ENCODE assay signal across 18 mouse cellular contexts in the genomic region with DNA sequence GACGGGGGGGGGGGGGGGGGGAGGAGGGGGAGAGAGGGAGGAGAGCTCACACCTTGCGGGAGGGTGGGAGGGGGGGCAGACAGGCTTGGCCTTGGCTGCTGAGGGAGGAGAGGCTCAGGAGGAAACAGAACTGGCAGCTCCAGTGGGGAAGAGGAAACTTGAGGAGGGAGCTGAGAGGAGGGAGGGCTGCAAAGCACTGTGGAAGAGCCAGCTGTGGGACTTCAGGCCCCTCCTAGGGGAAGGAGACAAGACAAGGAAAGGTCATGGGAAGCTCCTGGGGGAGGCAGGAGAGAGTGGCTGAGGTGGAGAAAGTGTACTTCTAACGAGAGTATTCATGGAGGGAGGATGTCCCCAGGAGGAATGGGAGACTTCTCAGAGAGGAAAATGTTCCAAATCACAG. TPM values are rescaled to one million over a fixed set of nuclear protein-coding genes. Genes with fewer than 3 reads are reported as not detected.
DNase-seq lines count a peak whose midpoint lies in the region; ATAC-seq and TF ChIP-seq lines count a peak whose summit lies in the region.
"Had no signal": no experiment of that assay in that cellular context is flagged by ENCODE, and none has a peak within 500 bp of the region (broad histone marks: within the 10 kb centered on the region; RNA-seq: fewer than 3 reads in every experiment).

No protein-coding gene starts in this region.

- TF ChIP-seq CTCF in midbrain, postnatal 0 days (IDR thresholded peaks at IDR 0.05), result no peak

- no peak overlapping the region for H3K4me3 ChIP-seq in kidney, embryonic 14.5 days (ENCODE audit: low read length)
- no peak overlapping the region for H3K4me3 ChIP-seq in midbrain, embryonic 13.5 days (replicated peaks)
- no peak overlapping the region for H3K4me3 ChIP-seq in midbrain, postnatal 0 days (ENCODE audit: low read depth, low read length)
- no peak overlapping the region for H3K4me3 ChIP-seq in intestine, embryonic 15.5 days (replicated peaks)
- H3K4me3 ChIP-seq: liver, embryonic 15.5 days had no signal

- no peaks in the 10 kb centered on the region for H3K27me3 ChIP-seq in kidney, embryonic 14.5 days (ENCODE audit: control insufficient read depth, insufficient read depth, low read length)
- no peaks in the 10 kb centered on the region for H3K27me3 ChIP-seq in midbrain, embryonic 13.5 days
- H3K27me3 ChIP-seq in midbrain, postnatal 0 days (ENCODE audit: insufficient read depth, low read length), result no peaks in the 10 kb centered on the region
- no peaks in the 10 kb centered on the region for H3K27me3 ChIP-seq in intestine, embryonic 15.5 days (replicated peaks)
- H3K27me3 ChIP-seq: liver, embryonic 15.5 days had no signal

- H3K4me1 ChIP-seq in kidney, embryonic 14.5 days (ENCODE audit: control insufficient read depth, insufficient read depth, low read length), result 0 out of 2 replicates have a peak, but pooled peaks cover 26% of the 10 kb centered on the region
- peaks cover 6% of the 10 kb centered on the region; the same call in 1 of the 2 replicates for H3K4me1 ChIP-seq in midbrain, embryonic 13.5 days (replicated peaks)
- no peaks in the 10 kb centered on the region for H3K4me1 ChIP-seq in midbrain, postnatal 0 days (ENCODE audit: insufficient read depth, low read length)
- H3K4me1 ChIP-seq in intestine, embryonic 15.5 days (replicated peaks), result peaks cover 7% of the 10 kb centered on the region; the same call in 1 of the 2 replicates
- H3K4me1 ChIP-seq: liver, embryonic 15.5 days had no signal

- ATAC-seq in kidney, embryonic 14.5 days (ENCODE audit: low FRiP score, low TSS enrichment), result peak; percentile 90
- no peak for ATAC-seq in midbrain, embryonic 13.5 days
- ATAC-seq in midbrain, postnatal 0 days (ENCODE audit: low FRiP score), result no peak
- peak; percentile 43; the same call in 1 of the 2 replicates for ATAC-seq in intestine, embryonic 15.5 days
- no peak for ATAC-seq in granulocyte monocyte progenitor cell, adult 5-6 weeks (replicated peaks; ENCODE audit: poor library complexity, severe bottlenecking)

- peak overlapping the region; percentile 21 for H3K4me2 ChIP-seq in kidney, embryonic 14.5 days (replicated peaks; ENCODE audit: low read depth, low read length)
- no peak overlapping the region; the same call in 1 of the 2 replicates for H3K4me2 ChIP-seq in midbrain, embryonic 13.5 days (replicated peaks)
- no peak overlapping the region for H3K4me2 ChIP-seq in midbrain, postnatal 0 days (ENCODE audit: low read depth, low read length, poor library complexity, severe bottlenecking)
- H3K4me2 ChIP-seq in intestine, embryonic 15.5 days (replicated peaks), result peak overlapping the region; percentile 30; the same call in 1 of the 2 replicates
- H3K4me2 ChIP-seq: liver, embryonic 15.5 days had no signal

- H3K9ac ChIP-seq in kidney, embryonic 14.5 days (ENCODE audit: low read depth, low read length), result no peak overlapping the region
- H3K9ac ChIP-seq in midbrain, embryonic 13.5 days (replicated peaks), result peak overlapping the region; percentile 37; the same call in 1 of the 2 replicates
- H3K9ac ChIP-seq in midbrain, postnatal 0 days (replicated peaks; ENCODE audit: low read length, poor library complexity, severe bottlenecking), result no peak overlapping the region
- no peak overlapping the region for H3K9ac ChIP-seq in intestine, embryonic 15.5 days
- H3K9ac ChIP-seq: liver, embryonic 15.5 days had no signal

- no peak overlapping the region for H3K27ac ChIP-seq in kidney, embryonic 14.5 days (ENCODE audit: low read depth, low read length)
- no peak overlapping the region for H3K27ac ChIP-seq in midbrain, embryonic 13.5 days
- no peak overlapping the region for H3K27ac ChIP-seq in midbrain, postnatal 0 days (ENCODE audit: low read depth, low read length)
- no peak overlapping the region for H3K27ac ChIP-seq in intestine, embryonic 15.5 days
- H3K27ac ChIP-seq: liver, embryonic 15.5 days had no signal

- no peaks in the 10 kb centered on the region for H3K9me3 ChIP-seq in kidney, embryonic 14.5 days (ENCODE audit: control insufficient read depth, low read length)
- no peaks in the 10 kb centered on the region for H3K9me3 ChIP-seq in midbrain, embryonic 13.5 days
- H3K9me3 ChIP-seq in midbrain, postnatal 0 days (ENCODE audit: low read length), result no peaks in the 10 kb centered on the region
- no peaks in the 10 kb centered on the region for H3K9me3 ChIP-seq in intestine, embryonic 15.5 days
- H3K9me3 ChIP-seq: liver, embryonic 15.5 days had no signal

- no peak for DNase-seq in kidney, postnatal 25 days
- no peak for DNase-seq in midbrain, postnatal 0 days (ENCODE audit: low spot score)
- DNase-seq in embryo, embryonic 11 days, result peak; percentile 44
- DNase-seq in spleen, adult 18-20 months, result no peak
- DNase-seq: adrenal gland, adult 8-10 months; cerebellum, postnatal 25 days; gastrocnemius, postnatal 10 days; thymus, adult 18-20 months had no signal

- WGBS in kidney, embryonic 14.5 days, result 0% methylated on average over 2 of the region's 3 CpGs
- WGBS in midbrain, embryonic 13.5 days, result 3% methylated on average over 2 of the region's 3 CpGs
- 5% methylated on average over 2 of the region's 3 CpGs for WGBS in midbrain, postnatal 0 days
- WGBS in intestine, embryonic 15.5 days, result 0% methylated on average over 2 of the region's 3 CpGs

- H3K36me3 ChIP-seq in kidney, embryonic 14.5 days (ENCODE audit: control insufficient read depth, insufficient read depth, low read length), result no peaks in the 10 kb centered on the region
- H3K36me3 ChIP-seq in midbrain, embryonic 13.5 days, result no peaks in the 10 kb centered on the region
- no peaks in the 10 kb centered on the region for H3K36me3 ChIP-seq in midbrain, postnatal 0 days (ENCODE audit: insufficient read depth, low read length)
- H3K36me3 ChIP-seq in intestine, embryonic 15.5 days, result no peaks in the 10 kb centered on the region
- H3K36me3 ChIP-seq: liver, embryonic 15.5 days had no signal

RNA-seq across cellular contexts. Expression of a gene that starts 6.7 kb away (rescaled TPM):
- polyA plus RNA-seq in kidney, embryonic 14.5 days (2014; fragmentation: Nextera tagmentation; extraction: Ambion mirVana), result not detected in 2 replicates
- polyA plus RNA-seq in midbrain, embryonic 13.5 days (2015; fragmentation: Nextera tagmentation; extraction: Ambion mirVana), result 0.48 TPM in 1 of 2 replicates, not detected in the other
- total RNA-seq in midbrain, postnatal 0 days (2014; rRNA removed), result not detected in 2 replicates
- polyA plus RNA-seq in midbrain, postnatal 0 days (2015; fragmentation: Nextera tagmentation; extraction: Ambion mirVana), result 0.14 TPM in 1 of 2 replicates, not detected in the other
- polyA plus RNA-seq in intestine, embryonic 15.5 days (2015; fragmentation: Nextera tagmentation; extraction: Ambion mirVana), result not detected in 2 replicates
- not detected in 2 replicates for total RNA-seq in granulocyte monocyte progenitor cell, adult 5-6 weeks (2014; fragmentation: Nextera tagmentation)
- not detected in 2 replicates for total RNA-seq in granulocyte monocyte progenitor cell, adult 5-6 weeks (2017)
- total RNA-seq: adrenal gland, adult 8-10 months; gastrocnemius, postnatal 10 days; layer of hippocampus, adult 8-10 months; left cerebral cortex, postnatal 14 days; megakaryocyte-erythroid progenitor cell, adult 5-6 weeks had no signal
- polyA plus RNA-seq: heart, embryonic 16.5 days; liver, embryonic 15.5 days; spleen, adult 2 months had no signal

RNA-seq across cellular contexts. Expression of a gene that starts 17.9 kb away (rescaled TPM):
- 5.2 and 5.9 TPM in 2 replicates for polyA plus RNA-seq in kidney, embryonic 14.5 days (2014; fragmentation: Nextera tagmentation; extraction: Ambion mirVana)
- 19.2 and 22.1 TPM in 2 replicates for polyA plus RNA-seq in midbrain, embryonic 13.5 days (2015; fragmentation: Nextera tagmentation; extraction: Ambion mirVana)
- total RNA-seq in midbrain, postnatal 0 days (2014; rRNA removed), result 43.4 and 45.5 TPM in 2 replicates
- 41.5 and 42.1 TPM in 2 replicates for polyA plus RNA-seq in midbrain, postnatal 0 days (2015; fragmentation: Nextera tagmentation; extraction: Ambion mirVana)
- 4.5 and 4.6 TPM in 2 replicates for polyA plus RNA-seq in intestine, embryonic 15.5 days (2015; fragmentation: Nextera tagmentation; extraction: Ambion mirVana)
- not detected in 2 replicates for total RNA-seq in granulocyte monocyte progenitor cell, adult 5-6 weeks (2014; fragmentation: Nextera tagmentation)
- total RNA-seq in granulocyte monocyte progenitor cell, adult 5-6 weeks (2017), result not detected in 2 replicates
- total RNA-seq: megakaryocyte-erythroid progenitor cell, adult 5-6 weeks had no signal

Comparison
In these comparisons a context has a peak if more than half of its experiments do, and no peak if none do; other contexts are left out.
1. ATAC-seq: peak in kidney, embryonic 14.5 days (single experiment) and intestine, embryonic 15.5 days (single experiment); none in midbrain, embryonic 13.5 days (single experiment), midbrain, postnatal 0 days (single experiment) and granulocyte monocyte progenitor cell, adult 5-6 weeks (single experiment).
2. H3K4me2 ChIP-seq: peak in kidney, embryonic 14.5 days (single experiment) and intestine, embryonic 15.5 days (single experiment); none in midbrain, embryonic 13.5 days (single experiment) and midbrain, postnatal 0 days (single experiment).